Mouse (Mus musculus) heart, postnatal 0 days (tissue): ENCODE results near the gene AU015836.

Experiments
- CTCF ChIP-seq: IDR thresholded peaks from 2 replicates; pipeline ENCODE4 v1.5.1; 2016; ENCODE audit warnings: antibody characterized with exemption, control low read depth, low read depth
- EP300 ChIP-seq: IDR thresholded peaks from 2 replicates; pipeline ENCODE4 v1.6.1; 2016; ENCODE audit warnings: antibody characterized with exemption, low read depth

DNA sequence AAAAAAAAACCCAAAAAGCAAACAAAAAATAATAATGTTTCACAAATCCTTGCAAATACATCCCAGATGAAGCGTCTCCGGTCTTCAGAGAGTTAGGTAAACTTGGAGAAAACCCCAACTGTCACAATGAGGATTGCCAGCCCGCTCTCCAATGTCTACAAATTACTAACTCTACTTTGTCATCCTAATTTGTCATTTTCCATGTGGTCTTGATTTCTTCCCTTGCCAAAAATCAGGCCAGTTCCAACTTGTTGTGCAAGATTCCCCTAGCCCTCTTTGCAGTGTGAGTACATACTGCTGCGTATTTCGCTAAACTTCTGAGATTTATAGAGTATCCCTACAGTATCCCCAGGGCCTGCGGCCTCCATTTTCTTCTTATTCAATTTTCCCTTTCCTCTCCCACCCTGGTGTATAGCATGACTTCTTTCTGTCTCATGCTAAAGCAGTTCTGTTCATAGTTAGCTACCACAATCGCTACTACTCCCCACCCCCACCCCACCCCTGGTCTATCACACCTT, 43.3 kb downstream of the AU015836 start:
- no peak for TF ChIP-seq CTCF
- TF ChIP-seq EP300: no peak
